Mouse (Mus musculus): ENCODE results near the gene Mphosph6. TPM values are rescaled to one million over a fixed set of nuclear protein-coding genes. Genes with fewer than 3 reads are reported as not detected.

Gene Mphosph6
- polyA plus RNA-seq (2016; fragmentation: Nextera tagmentation; extraction: Ambion mirVana), result 60.5 and 61.4 TPM in 2 replicates

DNA sequence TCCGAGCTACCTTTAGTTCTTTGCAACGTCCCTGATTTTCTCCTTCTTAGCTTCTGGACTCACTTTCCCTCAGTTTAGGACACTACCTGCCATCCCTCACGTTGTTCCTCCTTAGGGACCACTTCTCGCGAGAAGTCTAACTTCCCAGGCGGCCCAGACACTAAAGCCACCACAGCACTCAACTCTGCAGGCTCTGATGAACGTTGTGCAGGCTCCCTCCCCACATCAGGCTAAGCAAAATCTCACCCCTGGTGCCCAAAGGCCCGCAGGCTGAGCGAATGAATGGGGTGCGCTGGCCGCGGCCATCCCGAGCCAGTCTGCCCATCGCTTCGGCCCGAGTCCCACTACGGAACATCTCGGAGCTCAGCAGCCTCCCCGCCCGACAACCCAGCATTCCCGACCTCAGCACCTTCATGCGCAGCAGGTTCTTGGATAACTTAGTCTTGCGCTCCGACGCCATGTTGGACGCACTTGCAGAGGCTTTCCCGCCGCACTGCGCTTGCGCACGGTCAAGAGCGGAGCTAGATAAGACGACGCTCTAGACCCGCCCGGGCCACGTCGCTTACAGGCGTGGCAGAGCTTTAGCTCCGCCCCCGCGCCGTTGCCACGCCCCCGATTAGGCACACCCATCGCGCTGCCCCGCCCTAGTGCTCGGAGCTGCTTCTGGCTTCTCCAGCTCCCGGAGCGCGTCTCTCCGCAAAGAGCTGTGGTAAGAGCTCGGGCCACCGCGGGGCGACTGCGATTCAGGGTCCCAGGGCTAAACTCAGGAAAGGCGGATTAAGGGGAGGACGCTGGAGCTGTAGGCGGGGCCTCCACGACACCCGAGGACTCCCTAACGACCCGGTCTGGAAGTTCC, at the start of gene Mphosph6:
Mphosph6 (minus strand) TSS at position 501 of the 856 bp plus-strand sequence.
- Histone ChIP-seq H3K4me1 (peaks cover 22% of the 10 kb centered on the region), H3K4me3 (peak within 1 kb of the TSS; percentile 83), H3K36me3 (peaks cover 29% of the 10 kb centered on the region), H3K9me3 (replicated peaks) (no peaks in the 10 kb centered on the region), H3K27ac (replicated peaks) (peak within 1 kb of the TSS; percentile 96), H3K27me3 (ENCODE audit: low read depth, poor library complexity, severe bottlenecking) (peaks cover 10% of the 10 kb centered on the region)
- peak; percentile 98 for DNase-seq (ENCODE audit: low spot score)
- under 1% methylated on average over 65 of the region's 65 CpGs for WGBS

DNA sequence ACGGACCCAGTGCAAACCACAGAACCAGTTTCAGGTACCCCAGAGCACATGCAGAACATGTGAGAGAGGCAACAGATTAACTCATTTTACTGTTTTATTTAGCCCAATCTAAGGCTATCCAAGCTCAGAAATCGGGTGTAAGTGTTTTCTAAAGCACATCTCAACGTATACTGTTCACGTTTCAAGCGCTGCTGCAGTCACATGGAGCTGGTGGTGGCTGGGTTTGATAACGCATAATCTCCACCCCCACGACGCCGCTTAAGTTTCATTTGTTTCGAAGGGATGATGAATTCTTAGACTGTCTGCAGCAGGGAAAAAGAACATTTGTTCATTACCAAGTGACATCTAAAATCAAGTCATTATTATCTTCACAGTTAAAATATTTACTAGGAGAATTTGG, 48.7 kb upstream of the Mphosph6 start:
- DNase-seq (ENCODE audit: low spot score), result no peak
- no peaks in the 10 kb centered on the region for H3K4me1 ChIP-seq
- WGBS, result 88% methylated on average over 10 of the region's 10 CpGs
- no peaks in the 10 kb centered on the region for H3K9me3 ChIP-seq (replicated peaks)
- no peaks in the 10 kb centered on the region for H3K36me3 ChIP-seq
- H3K27ac ChIP-seq (replicated peaks), result no peak overlapping the region
- no peak overlapping the region for H3K4me3 ChIP-seq
- no peaks in the 10 kb centered on the region for H3K27me3 ChIP-seq (ENCODE audit: low read depth, poor library complexity, severe bottlenecking)

DNA sequence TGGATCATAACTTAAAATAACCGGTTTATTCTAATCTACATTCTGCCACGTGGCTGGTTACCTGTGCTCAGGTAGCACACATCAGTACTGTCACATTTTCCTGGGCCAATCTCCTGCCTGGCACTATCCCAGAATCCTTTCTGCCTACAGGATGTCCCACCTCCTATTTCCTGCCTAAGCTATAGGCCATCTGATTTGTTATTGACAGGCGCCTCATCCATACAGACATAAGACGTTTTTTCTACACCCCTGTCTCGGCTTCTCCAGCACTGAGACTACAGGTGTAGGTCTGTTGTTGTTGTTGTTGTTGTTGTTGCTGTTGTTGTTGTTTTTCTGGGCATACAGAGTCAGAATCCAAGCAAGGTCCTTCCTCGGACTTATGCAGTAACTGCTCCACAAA, 46.1 kb upstream of the Mphosph6 start:
- Histone ChIP-seq H3K4me1 (no peaks in the 10 kb centered on the region), H3K36me3 (no peaks in the 10 kb centered on the region), H3K9me3 (replicated peaks) (no peaks in the 10 kb centered on the region; the same call in 1 of the 2 replicates), H3K4me3 (no peak overlapping the region), H3K27ac (replicated peaks) (no peak overlapping the region), H3K27me3 (ENCODE audit: low read depth, poor library complexity, severe bottlenecking) (no peaks in the 10 kb centered on the region)
- WGBS, result 91% methylated on average over 6 of the region's 6 CpGs
- DNase-seq (ENCODE audit: low spot score), result no peak

DNA sequence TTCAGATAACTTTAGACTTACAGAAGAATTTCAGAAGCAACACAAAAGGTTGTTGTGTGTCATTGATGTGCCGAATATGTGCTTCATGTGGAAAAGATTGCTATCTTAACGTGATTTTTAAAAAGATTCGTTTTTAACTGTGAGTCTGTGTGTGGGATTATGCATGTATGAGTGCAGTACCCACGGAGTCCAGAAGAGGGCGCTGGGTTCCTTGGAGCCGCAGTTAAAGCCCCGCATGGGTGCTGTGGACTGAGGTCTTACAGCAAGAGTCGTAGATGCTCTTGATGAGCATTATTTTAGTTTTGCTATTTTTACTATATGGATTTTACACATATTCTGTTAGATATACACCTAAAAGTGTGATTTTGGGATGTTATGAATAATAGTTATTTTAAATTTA, 42.0 kb upstream of the Mphosph6 start:
- no peaks in the 10 kb centered on the region; the same call in 1 of the 2 replicates for H3K9me3 ChIP-seq (replicated peaks)
- no peak for DNase-seq (ENCODE audit: low spot score)
- no peaks in the 10 kb centered on the region for H3K27me3 ChIP-seq (ENCODE audit: low read depth, poor library complexity, severe bottlenecking)
- 87% methylated on average over 8 of the region's 8 CpGs for WGBS
- H3K4me1 ChIP-seq, result no peaks in the 10 kb centered on the region
- H3K27ac ChIP-seq (replicated peaks), result no peak overlapping the region
- H3K4me3 ChIP-seq, result no peak overlapping the region
- no peaks in the 10 kb centered on the region for H3K36me3 ChIP-seq

DNA sequence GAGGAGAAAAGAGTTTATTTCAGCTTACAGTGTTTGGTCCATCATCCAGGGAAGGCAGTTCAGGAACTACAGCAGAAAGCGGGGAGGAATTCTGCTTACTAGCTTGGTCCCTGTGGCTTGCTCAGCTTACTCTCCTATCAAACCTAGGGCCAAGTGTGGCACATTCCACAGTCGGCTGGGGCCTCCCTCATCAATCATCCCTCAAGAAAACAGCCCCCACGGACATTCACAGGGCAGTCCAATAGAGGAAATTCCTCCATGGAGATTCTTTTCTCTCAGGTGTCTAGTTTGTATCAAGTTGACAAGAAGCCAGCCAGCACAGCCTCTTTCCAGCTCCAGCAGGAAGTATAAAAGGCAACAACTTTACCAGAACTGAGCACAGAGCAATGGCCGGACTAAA, 11.8 kb upstream of the Mphosph6 start:
- Histone ChIP-seq H3K27ac (replicated peaks) (no peak overlapping the region), H3K27me3 (ENCODE audit: low read depth, poor library complexity, severe bottlenecking) (no peaks in the 10 kb centered on the region), H3K9me3 (replicated peaks) (no peaks in the 10 kb centered on the region), H3K4me1 (no peaks in the 10 kb centered on the region), H3K4me3 (no peak overlapping the region), H3K36me3 (no peaks in the 10 kb centered on the region)
- DNase-seq (ENCODE audit: low spot score), result no peak
- 74% methylated on average over 4 of the region's 4 CpGs for WGBS

DNA sequence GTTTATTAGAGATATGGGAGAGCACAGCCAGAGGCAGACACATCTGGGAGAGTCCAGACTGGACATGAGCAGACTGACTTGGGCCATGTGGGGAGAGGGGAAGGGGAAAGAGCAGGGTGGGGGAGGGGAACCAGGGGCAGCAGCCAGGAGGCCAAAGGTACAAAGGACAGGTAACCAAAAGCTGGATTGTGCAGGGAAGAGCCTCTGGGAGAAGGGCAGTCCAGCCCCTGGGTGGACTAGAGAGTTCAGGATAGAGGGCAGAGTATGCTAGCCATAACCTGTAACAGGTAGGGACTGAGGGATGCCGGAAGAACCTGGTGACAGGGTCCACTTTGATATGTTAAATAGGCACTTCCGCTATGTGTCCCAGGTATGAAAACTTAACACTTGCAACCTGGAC, 8.9 kb upstream of the Mphosph6 start:
- no peak for DNase-seq (ENCODE audit: low spot score)
- 92% methylated on average over 2 of the region's 2 CpGs for WGBS
- Histone ChIP-seq H3K4me3 (no peak overlapping the region), H3K27me3 (ENCODE audit: low read depth, poor library complexity, severe bottlenecking) (no peaks in the 10 kb centered on the region), H3K36me3 (no peaks in the 10 kb centered on the region), H3K4me1 (no peaks in the 10 kb centered on the region), H3K27ac (replicated peaks) (no peak overlapping the region), H3K9me3 (replicated peaks) (no peaks in the 10 kb centered on the region)

DNA sequence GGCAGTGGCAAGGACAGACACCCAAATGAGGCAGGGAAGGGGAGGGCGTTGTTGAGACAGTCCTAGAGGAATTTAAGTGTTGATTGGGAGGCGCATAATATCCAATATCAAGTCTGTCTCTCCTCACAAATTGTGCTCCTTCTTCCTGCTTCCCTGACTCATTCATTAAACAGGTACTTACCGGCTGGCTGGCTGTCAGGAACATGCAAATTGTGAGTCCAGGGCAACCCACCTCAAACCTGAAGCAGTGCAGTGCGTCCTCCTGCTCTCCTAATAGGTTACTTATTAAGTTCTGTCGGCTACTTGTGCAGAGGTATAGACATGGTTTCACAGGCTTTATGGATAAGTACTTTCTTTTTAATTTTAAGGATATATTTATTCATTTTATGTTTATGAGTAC, 3.7 kb upstream of the Mphosph6 start:
- Histone ChIP-seq H3K27me3 (ENCODE audit: low read depth, poor library complexity, severe bottlenecking) (peaks cover 10% of the 10 kb centered on the region), H3K4me1 (peaks cover 15% of the 10 kb centered on the region), H3K27ac (replicated peaks) (no peak overlapping the region), H3K4me3 (no peak overlapping the region), H3K36me3 (no peaks in the 10 kb centered on the region), H3K9me3 (replicated peaks) (no peaks in the 10 kb centered on the region)
- WGBS, result 87% methylated on average over 5 of the region's 5 CpGs
- no peak for DNase-seq (ENCODE audit: low spot score)

DNA sequence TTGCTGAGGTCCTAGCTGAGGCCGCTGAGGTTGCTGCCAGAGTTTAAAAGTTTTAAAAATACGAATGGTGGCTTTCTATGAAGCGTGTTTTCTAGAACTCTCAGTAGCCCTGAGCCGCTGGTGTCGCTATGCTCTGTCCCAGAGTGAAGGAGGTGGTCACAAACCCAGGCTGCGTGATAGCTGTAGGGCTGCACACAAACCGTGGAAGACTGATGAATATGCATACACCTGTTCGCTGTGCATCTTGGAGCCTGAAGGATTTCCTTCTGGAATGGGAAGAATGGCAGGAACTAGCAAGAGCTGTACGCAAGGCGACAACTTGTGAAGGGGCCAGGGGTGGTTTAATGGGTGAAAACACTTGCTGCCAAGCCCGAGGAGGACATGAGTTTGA, 551 bp upstream of the Mphosph6 start:
- Histone ChIP-seq H3K27me3 (ENCODE audit: low read depth, poor library complexity, severe bottlenecking) (peaks cover 10% of the 10 kb centered on the region), H3K9me3 (replicated peaks) (no peaks in the 10 kb centered on the region), H3K4me3 (peak overlapping the region; percentile 83), H3K36me3 (peaks cover 23% of the 10 kb centered on the region), H3K4me1 (peaks cover 22% of the 10 kb centered on the region), H3K27ac (replicated peaks) (peak overlapping the region; percentile 96)
- WGBS, result 3% methylated on average over 11 of the region's 11 CpGs
- no peak for DNase-seq (ENCODE audit: low spot score)

DNA sequence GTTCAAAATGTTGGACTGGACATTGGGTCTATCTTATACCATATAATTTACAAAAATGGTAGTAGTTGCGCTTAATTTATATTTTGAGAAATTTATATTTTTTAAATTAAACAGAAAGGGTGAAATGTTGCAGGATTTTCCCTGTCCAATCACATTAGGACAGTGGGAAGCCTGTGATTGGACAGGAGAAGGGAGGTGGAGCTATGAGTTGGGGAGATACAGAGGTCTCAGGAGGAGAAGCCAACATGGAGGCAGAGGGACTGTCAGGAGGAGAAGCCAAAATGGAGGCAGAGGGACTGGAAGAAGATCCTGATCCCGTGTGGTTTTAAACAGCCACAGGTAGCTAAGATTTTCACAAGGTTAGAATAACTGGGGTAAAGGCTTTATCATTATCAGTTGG, 3.7 kb downstream of the Mphosph6 start:
- no peak for DNase-seq (ENCODE audit: low spot score)
- peaks cover 65% of the 10 kb centered on the region for H3K36me3 ChIP-seq
- no peak overlapping the region for H3K4me3 ChIP-seq
- H3K4me1 ChIP-seq, result peaks cover 25% of the 10 kb centered on the region
- peaks cover under 1% of the 10 kb centered on the region; the same call in 1 of the 2 replicates for H3K27me3 ChIP-seq (ENCODE audit: low read depth, poor library complexity, severe bottlenecking)
- WGBS, result 92% methylated on average over 2 of the region's 2 CpGs
- no peaks in the 10 kb centered on the region for H3K9me3 ChIP-seq (replicated peaks)
- H3K27ac ChIP-seq (replicated peaks), result no peak overlapping the region

DNA sequence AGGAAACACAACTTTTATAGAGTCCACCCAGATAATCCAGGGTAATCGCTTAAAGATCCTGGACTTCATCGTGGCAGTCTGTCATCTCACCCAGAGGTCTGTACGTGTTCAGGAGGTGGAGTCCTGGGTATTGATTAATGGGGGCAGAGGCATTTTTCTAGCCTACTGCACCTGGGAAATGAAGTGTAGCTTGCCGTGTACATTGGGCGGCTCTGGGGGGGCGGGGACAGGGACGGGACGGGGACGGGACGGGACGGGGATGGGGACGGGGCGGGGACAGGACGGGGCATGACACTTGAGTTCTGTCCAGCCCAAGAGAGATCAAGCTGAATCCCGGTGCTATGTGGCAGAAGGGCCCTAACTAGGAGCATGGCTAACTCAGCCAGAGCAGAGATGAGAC, 5.3 kb downstream of the Mphosph6 start:
- no peak for DNase-seq (ENCODE audit: low spot score)
- Histone ChIP-seq H3K36me3 (peaks cover 81% of the 10 kb centered on the region), H3K4me1 (peaks cover 25% of the 10 kb centered on the region), H3K4me3 (no peak overlapping the region), H3K27me3 (ENCODE audit: low read depth, poor library complexity, severe bottlenecking) (no peaks in the 10 kb centered on the region), H3K27ac (replicated peaks) (no peak overlapping the region), H3K9me3 (replicated peaks) (no peaks in the 10 kb centered on the region)
- WGBS, result 96% methylated on average over 15 of the region's 15 CpGs

DNA sequence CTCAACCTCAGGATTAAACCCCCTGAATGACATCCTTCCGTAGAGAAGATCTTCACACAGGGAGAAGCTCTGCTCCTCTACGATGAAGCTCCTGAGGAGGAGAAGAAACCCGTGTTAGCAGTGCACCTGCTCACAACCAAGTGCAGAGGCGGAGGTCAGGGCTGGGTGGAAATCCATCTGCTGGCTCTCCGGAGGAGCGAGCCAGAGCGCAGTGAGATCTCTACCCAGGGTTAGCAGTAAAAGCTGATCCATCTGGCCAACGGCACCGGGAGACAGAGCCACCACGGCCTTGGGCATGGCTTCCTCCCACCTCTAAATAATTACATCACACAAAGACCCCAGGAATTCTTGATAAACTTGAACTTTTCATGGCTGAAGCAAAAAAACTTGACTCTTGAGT, 7.2 kb downstream of the Mphosph6 start:
- Histone ChIP-seq H3K36me3 (peaks cover 100% of the 10 kb centered on the region), H3K9me3 (replicated peaks) (no peaks in the 10 kb centered on the region), H3K27ac (replicated peaks) (no peak overlapping the region), H3K27me3 (ENCODE audit: low read depth, poor library complexity, severe bottlenecking) (no peaks in the 10 kb centered on the region), H3K4me1 (peaks cover 10% of the 10 kb centered on the region; the same call in 1 of the 2 replicates), H3K4me3 (no peak overlapping the region)
- DNase-seq (ENCODE audit: low spot score), result no peak
- 93% methylated on average over 10 of the region's 10 CpGs for WGBS

DNA sequence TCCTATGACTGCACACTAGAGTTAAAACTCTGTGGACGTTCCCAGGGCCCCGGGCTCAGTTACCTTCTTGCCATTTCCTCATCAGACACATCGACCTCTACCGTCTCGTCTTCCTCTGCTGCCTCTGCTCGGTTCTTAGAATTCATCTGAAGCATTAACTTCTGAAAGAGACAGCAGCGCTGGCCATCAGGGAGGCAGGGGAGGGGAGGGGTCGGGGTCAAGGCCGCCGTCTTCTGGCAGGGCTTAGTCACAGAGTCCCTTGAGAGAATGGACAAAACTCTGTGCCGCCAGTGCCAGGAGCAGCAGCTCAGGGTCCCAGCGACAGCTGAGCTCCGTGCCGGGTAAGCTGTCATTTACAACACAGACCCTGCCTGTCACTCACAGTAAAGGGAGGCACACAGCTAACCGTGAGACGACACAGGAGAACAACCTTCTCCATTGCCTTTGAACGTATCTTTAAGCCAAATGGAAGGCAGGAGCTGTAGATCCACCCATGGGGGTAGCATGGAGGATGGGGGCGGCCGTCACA, 9.1 kb downstream of the Mphosph6 start:
- 78% methylated on average over 19 of the region's 19 CpGs for WGBS
- Histone ChIP-seq H3K4me3 (no peak overlapping the region), H3K27ac (replicated peaks) (no peak overlapping the region), H3K36me3 (peaks cover 100% of the 10 kb centered on the region), H3K4me1 (peaks cover 10% of the 10 kb centered on the region; the same call in 1 of the 2 replicates), H3K9me3 (replicated peaks) (peaks cover 4% of the 10 kb centered on the region; the same call in 1 of the 2 replicates), H3K27me3 (ENCODE audit: low read depth, poor library complexity, severe bottlenecking) (no peaks in the 10 kb centered on the region)
- DNase-seq (ENCODE audit: low spot score), result peak; percentile 34

DNA sequence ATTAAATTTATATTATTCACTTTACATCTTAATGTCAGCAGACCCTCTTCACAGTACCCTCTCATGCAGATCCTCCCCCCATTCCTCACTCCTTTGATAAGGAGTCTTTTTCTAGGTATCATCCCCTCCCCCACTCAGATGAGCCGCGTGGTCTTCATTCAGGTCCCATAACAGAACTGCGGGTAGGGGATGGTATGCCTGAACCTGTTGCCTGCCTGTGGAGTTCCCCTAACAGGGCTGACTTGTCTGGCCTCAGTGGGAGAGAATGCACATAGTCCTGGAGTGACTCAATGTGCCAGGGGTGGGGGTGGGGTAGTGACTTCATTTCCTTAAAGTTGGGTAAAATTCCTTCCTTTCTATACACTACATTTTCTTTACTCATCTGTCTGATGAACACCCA, 15.3 kb downstream of the Mphosph6 start:
- Histone ChIP-seq H3K4me1 (no peaks in the 10 kb centered on the region), H3K27ac (replicated peaks) (no peak overlapping the region), H3K27me3 (ENCODE audit: low read depth, poor library complexity, severe bottlenecking) (no peaks in the 10 kb centered on the region), H3K9me3 (replicated peaks) (peaks cover 15% of the 10 kb centered on the region), H3K36me3 (peaks cover 51% of the 10 kb centered on the region), H3K4me3 (no peak overlapping the region)
- DNase-seq (ENCODE audit: low spot score), result no peak
- WGBS, result 87% methylated on average over 3 of the region's 3 CpGs
